Mouse (Mus musculus) brain, embryonic 14.5 days (tissue): ENCODE results near the gene Tulp4. TPM values are rescaled to one million over a fixed set of nuclear protein-coding genes. Genes with fewer than 3 reads are reported as not detected.
A peak's percentile ranks its signal among the peaks of the same experiment; 100 is the strongest.
"Not testable (repeated sequence)": the region's sequence is repeated elsewhere in the genome, so short reads cannot be mapped to it uniquely, and the experiment has no call there.

Experiments
- DNase-seq: peaks from one replicate; pipeline ENCODE4 v3.0.0-alpha.2; 2011; ENCODE audit warnings: low read depth
- CTCF ChIP-seq: fragments of 200-500 bp; IDR thresholded peaks from 2 replicates; pipeline ENCODE4 v1.5.1; 2012; ENCODE audit warnings: inconsistent platforms, mild to moderate bottlenecking, moderate library complexity, borderline replicate concordance; ENCODE audit not compliant: insufficient read depth, insufficient read length; ENCODE audit errors: extremely low read depth
- POLR2A ChIP-seq: fragments of 200-500 bp; IDR thresholded peaks from 2 replicates; pipeline ENCODE4 v1.6.1; 2012; ENCODE audit warnings: mild to moderate bottlenecking, inconsistent platforms, borderline replicate concordance; ENCODE audit not compliant: poor library complexity, insufficient read depth, insufficient read length, severe bottlenecking; ENCODE audit errors: extremely low read depth
- polyA plus RNA-seq: library from polyadenylated mRNA; depleted of rRNA; stranded (reverse); fragments of >200 nt; gene quantifications from 2 replicates; pipeline ENCODE4 v1.2.3, GENCODE M21; 2012

The Tulp4 gene
- polyA plus RNA-seq, 1 experiment: 178 TPM

DNA sequence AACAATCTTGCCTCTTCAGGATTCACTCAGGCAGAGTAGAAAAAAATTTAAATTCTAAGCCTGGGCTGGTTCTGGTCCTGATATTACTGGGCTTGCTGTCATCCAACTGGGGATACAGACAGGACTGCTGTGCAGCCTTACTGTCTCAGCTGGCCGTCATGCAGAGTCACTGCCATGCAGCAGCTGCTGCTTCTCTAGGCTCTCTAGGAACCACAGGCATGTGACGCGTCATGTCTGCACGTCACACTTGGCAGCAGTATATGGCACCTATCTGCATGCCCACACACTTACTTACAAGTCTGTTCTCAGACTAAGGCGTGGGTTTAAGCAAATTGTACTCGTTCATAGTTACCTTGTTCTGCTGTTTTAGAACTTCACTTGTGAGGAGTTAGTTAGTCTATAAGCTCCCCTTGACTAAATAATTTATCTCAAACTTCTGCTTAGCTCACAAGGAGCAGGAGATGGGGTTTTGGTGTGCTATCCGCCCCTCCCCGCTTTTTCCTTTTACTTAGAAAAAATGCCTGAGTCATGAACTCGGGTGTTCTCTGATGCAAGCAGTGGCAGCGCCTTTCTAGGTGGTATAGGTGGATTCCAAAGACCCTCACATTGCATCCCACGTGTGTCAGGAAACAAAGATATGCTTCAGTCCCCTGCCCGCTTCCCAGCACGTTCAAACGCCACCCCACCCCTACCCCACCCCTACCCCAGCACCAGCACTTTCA is 96.3 kb downstream of the Tulp4 start:
- TF ChIP-seq CTCF: no peak
- TF ChIP-seq POLR2A: no peak

DNA sequence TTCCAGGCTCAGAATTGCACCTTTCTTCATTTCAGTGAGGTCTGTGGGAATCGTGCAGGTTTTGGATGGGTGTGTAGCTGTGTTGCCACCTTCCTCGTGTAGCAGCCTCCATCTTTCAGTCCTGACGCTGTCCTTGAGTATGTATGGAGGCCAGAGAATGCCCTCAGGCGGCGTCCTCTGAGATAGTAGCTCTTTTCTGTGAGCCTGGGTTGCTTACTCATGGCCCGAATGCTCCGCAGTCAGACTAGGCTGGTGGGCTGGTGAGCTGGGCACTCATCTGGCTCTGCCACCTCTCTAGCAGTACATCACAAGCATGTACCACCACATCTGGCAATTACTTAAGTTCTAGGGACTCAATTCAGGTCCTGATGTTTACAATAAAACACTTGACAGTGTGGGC is 96.9 kb downstream of the Tulp4 start:
- DNase-seq: no peak
- TF ChIP-seq CTCF (no peak), POLR2A (no peak)

More for the DNA sequence above, 96.3 kb downstream of the Tulp4 start:
- peak; percentile 34 for DNase-seq

DNA sequence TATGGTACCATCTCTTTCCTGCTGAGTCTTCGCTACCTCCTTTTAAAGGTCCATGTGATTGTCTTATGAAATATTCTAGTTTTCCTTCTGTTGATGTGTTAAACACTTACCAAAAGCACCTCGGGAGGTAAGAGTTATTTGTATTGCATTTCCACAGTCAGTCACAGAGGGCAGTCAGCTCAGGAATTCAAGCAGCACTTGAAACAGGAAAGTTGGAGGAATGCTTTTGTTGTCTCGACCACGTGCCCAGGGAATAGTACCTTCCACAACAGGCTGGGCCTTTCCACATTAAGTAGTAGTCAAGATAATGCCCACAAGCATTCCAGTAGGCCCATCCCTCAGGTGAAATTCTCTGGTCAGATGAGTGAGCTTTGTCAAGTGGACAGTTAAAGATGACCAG is 97.6 kb downstream of the Tulp4 start:
- TF ChIP-seq CTCF (no peak), POLR2A (no peak)

DNA sequence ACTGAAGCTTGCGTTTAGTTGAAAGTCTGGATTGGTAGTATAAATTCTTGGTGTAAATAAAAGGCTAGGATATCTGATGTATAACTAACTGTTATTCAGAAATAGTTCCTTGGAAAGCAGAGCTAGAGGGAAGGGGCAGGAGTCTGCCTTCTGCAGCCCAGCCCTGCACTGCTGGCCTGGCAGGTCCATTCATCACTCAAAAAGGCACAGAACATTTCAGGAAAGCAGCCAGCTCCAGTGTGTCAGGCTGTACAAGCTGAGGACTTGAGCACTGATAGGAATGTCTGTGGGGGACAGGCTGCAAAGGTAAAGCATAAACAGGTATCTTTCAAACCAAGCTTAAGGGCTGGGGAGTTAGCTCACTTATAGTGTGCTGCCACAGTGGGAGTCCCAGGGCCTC is 105.5 kb downstream of the Tulp4 start:
- DNase-seq: no peak
- TF ChIP-seq POLR2A (no peak), CTCF (no peak)

More for the DNA sequence above, 97.6 kb downstream of the Tulp4 start:
- no peak for DNase-seq

DNA sequence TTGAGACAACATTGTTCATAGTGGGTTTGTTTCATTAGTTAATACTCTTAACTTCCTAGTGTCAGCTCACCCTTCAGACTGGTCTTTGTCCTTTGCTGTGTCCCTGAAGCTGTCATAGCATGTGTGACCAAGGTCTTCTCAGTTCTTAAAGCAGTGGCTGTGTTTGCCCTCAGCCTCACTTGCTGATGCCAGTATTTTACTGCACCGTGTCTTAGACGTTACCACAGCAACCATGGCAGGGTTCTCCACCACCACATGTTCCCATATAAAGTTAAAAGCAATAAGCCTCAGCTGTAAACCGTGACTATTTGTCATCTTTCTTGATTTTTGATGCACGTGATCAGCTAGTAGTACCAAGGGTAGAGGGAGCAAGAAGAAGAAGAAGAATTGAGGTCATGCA is 109.4 kb downstream of the Tulp4 start:
- TF ChIP-seq POLR2A (no peak), CTCF (no peak)
- DNase-seq: no peak

DNA sequence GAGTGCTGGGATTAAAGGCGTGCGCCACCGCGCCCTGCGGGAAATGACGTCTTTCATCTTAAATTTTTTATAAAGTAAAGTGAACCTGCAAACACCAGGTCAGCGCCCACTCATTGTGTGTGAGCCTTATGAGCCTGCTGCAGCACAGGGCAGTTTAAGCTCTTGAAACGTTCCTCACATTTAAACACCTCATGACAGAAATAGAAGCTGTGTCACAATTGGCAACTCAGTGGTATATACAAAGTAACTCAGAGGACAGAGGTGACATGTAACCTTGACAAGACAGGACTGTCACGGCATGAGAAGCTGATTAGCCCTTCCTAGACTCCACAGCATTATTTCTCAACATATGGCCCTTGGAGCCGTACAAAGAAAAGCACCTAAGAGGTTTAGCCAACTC is 110.3 kb downstream of the Tulp4 start:
- TF ChIP-seq CTCF: no peak
- no peak for TF ChIP-seq POLR2A
- DNase-seq: no peak

DNA sequence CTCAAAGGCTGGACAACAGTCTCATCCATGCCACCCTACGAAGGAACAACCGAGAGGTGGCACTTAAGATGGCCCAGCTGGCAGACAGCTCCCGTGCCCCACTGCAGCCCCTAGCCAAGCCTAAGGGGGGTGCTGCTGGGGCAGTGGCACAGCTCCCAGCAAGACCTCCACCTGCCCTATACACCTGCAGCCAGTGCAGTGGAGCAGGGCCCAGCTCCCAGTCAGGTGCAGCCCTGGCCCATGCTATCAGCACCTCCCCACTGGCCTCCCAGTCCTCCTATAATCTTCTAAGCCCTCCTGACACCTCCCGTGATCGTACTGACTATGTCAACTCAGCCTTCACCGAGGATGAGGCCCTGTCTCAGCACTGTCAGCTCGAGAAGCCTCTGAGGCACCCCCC is 126.4 kb downstream of the Tulp4 start:
- DNase-seq: not testable (repeated sequence)

DNA sequence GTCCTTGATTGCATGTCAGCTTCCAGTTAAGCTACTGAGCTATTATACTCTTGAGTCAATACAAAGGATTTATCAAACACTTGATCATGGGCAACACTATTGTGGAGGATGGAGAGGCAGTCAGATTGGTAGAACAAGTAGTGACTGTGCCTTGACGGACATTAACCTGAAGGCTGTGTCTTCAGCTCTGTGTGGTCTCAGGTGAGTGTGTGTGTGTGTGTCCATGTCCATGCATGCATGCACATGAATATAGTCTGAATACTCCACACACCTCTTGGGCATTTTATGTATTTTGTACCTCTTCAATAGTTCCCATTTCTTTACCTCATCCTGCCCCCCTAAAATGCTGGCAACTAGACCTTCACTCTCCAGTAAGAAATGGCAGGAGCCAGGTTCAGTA is 145.1 kb downstream of the Tulp4 start:
- DNase-seq: not testable (repeated sequence)

DNA sequence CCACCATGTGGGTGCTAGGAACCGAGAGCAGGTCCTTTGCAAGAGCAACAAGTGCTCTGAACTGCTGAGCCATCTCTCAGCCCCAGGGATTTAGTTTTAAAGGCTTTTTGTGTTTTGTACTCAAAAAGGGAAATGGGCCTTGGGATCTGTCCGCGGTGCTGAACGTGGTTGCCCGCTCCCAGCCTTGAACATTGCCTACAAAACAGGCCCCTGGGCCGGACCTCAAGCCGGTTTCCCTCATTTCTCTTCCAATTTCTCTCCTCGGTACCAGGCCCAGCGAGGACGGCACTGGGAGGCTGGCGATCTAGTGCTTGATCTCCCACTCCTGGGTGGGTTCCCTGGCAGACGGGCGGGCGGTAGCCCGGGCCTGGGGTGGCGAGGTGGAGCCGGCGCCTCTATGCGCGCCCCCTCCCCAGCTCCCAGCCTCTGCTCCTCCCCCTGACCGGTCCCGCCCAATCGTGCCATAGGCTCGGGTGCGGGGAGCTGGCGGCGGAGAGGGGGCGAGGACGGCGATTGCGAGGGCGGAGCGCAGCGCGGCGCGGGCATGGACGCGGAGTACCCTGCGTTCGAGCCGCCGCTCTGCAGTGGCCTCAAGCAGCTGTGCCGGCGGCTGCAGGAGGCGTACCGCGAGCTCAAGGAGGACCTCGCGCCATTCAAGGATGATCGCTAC is 150.3 kb downstream of the Tulp4 start, which contains the start of gene Tmem181a:
Gene Tmem181a (plus strand): TSS at position 461 of the 670 bp plus-strand sequence.
- DNase-seq: not testable (repeated sequence)

DNA sequence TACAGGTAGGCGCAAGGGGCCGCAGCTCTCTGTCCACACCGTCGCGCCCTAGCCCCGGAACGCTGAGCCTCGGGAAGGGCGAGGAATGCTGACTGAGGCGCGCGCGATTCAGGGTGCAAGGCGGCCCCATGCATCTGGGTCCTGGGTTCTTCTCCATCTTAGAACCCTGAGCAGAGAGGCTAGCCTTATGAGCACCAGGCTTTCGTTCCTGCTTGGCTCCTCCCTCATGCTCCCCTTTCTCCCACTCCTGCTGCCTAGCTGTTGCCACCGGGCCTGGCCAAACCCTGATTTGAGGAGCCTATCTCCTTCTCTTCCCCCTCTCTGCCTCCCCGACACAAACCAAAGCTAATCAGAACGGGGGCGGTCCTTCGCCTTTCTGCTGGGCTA is 150.8 kb downstream of the Tulp4 start:
- peak; percentile 1 for DNase-seq

DNA sequence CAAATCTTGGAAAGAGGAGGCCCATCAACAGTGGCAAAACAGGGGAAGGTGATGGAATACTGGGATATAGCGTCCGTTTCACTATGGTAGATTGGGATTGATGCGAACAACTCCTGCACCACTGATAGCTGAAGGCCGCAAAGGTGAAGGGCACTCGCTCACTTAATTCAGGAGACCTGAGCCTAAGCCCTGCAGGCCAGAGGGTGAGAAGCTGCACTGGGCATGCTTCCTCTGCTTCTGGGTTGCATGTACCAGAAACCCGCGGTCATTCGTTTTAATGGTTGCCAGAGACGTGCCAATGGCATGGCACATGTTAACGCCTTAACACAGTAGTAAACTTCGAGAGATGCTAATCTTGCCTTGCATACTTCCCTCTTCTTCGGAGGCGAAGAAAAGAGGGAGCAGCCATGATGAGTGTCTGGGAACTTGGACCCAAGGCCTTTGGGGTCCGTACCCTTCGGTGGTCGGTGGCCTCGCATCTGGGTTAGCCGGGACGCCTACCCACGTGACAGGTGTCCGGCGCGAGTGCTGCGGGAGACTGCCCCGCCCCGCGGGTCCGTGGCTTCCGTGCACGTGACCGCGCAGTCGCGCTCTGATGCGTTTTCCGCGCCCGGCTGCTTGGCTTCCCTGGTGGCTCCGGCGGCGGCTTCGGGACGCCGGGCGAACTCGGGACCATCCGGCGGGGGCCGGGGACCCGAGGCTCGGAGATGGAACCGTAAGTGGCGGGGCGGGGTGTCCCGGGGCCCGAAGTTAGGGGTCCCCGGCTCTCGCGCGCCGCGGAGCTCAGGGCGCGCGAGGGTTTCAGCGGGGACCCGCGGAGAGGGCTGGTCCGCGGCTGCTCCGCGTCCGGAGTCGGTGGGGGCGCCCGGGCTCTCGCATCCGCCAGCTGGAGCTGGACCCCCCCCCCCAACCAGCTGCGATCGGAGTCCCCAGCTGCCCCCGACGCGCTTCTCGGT is 163.9 kb downstream of the Tulp4 start:
- peak; percentile 35 for DNase-seq

DNA sequence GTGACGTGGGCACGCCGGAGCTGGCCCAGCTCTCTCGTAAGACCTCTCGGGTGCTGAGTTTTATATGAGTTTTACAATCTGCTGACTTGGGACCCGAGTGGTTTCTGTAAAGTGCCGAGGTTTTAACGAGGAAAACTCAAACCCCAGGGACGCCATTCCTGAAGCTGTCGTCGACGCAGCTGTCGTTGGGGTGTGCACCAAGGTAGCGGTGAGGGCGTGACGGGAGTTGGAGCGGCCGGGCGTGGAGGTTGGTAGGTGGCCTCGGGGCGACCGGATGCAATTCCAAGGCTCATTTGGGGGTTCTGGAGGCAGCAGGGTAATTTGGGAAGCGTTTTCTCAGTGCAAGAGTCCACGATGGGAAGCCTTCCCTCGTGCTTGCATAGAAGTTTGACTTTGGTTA is 164.6 kb downstream of the Tulp4 start:
- not testable (repeated sequence) for DNase-seq

DNA sequence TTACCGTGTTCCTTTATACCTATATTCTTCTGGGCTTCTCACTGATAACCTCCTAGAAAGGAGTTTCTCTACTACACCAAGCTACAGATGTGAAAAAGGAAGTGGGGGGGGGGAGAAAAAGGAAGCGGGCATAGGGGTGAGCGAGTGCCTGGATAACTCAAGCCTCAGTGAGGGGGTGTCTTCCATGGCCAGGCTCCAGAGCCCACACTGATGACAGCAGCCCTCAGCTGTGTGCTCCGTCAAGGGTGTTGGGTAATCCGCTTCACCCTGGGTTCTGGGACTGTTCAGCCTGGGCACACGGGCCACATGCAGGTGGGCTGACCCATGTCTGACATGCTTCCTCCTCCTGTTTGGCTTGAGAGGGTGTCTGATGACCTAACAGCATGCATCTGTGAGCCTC is 165.7 kb downstream of the Tulp4 start:
- DNase-seq: not testable (repeated sequence)

DNA sequence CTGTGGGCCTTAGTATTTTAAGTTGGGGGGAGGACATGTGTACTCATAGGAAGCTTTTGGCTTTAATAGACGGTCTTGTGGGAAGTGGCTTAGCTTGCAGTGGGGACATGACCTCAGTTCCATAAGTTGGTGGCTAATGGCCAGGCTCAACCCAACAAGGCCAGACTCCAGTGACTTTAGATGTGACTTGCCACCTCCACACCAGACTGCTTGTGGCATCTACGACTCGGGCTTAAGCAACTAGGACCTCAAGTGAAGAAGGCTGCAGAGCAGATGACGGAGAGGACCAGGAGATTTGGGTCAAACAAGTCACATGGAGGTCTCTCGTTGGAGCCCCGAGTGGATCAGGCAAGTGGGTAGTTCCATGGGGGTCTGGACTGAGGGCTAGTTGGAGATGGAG is 168.5 kb downstream of the Tulp4 start:
- DNase-seq: not testable (repeated sequence)

DNA sequence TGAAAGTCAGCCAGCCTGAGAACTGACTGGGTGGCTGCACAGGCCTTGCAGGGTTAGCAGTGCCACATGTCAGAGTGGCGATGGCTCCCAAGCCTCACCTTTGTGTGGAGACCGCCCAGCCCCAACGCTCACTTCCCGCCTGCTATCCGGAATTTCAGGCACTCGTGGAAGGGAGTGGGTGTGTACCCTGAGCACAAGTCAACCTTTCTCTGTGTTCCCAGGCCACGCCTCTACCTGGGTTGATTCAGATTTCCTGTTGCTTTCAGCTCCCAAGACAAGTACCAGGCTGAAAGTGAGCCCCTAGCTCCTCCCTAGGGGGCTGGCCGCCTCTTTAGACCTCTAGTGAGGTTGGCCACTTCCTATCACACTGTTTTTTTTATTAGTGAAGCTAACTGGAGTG is 173.0 kb downstream of the Tulp4 start:
- not testable (repeated sequence) for DNase-seq

DNA sequence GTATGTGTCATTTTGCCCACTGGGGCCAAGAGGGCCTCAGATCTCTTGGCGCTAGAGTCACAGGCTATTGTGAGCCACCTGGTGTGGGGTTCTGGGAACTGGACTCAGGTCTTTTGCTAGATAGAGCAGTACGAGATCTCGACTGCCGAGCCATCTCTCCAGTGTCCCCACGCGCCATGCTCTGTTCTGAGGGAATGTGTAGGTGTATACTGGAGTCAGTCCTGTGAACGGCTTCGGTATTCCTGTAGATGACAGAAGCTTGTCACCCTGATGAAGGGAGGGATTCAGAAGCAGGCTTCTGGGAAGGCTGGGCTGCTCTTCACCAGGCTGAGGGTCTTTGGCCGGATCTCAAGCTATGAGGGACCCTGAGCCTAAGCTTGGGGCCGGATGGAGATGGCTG is 173.5 kb downstream of the Tulp4 start:
- not testable (repeated sequence) for DNase-seq

DNA sequence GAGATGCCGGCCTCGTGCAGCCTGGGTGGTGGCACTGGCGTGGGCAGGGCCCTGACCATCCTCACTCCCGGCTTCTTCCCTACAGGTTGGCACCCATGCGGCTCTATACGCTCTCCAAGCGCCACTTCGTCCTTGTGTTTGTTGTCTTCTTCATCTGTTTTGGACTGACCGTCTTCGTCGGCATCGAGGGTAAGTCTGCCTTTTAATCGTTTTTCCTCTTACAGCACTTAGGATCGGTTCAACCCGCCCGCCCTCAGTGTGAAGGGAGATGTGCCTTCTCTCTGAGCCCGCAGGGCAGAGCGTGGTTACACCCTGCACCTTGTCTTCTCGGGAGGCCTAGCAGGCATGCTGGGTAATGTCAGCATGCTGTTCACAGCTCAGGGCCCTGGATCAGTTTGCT is 174.3 kb downstream of the Tulp4 start:
- DNase-seq: not testable (repeated sequence)

DNA sequence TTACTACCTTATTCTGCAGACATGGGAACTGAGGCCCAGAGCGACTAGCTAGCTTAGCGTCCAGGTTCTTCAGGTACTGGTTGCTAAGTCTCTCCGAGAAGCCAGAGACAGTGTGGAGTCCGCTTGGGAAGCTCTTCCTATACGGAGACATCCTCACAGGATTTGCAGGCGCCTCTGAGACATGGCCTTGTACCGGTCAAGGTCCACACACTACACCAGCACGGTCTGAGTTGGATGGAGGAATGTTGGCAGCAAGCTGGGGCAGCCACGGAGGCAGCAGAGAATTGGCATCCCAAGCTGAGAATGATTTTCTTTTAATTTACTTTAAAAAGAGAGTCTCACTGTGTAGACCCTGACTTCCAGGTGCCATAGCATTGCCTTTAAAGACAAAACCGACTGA is 176.9 kb downstream of the Tulp4 start:
- DNase-seq: not testable (repeated sequence)
